Mouse (Mus musculus) CH12.LX (cell line): ENCODE measurements around the gene Cep112.

Source experiments
- CTCF ChIP-seq, 2 experiments: IDR thresholded peaks in 1 of 2; conservative IDR thresholded peaks in 1 of 2; 2 replicates each; pipeline ENCODE4 v1.5.1; 2011 to 2012; ENCODE audit warnings: low read depth in 2 of 2, low read length in 2 of 2, improper control_type of control experiment in 1 of 2, inconsistent platforms in 1 of 2, mild to moderate bottlenecking in 1 of 2, moderate library complexity in 1 of 2
- E2F4 ChIP-seq: IDR thresholded peaks from 2 replicates; pipeline ENCODE4 v1.6.1; 2011; ENCODE audit warnings: low read depth, low read length, improper control_type of control experiment; ENCODE audit not compliant: insufficient replicate concordance
- EP300 ChIP-seq: IDR thresholded peaks from 2 replicates; pipeline ENCODE4 v1.6.1; 2011; ENCODE audit warnings: low read length, improper control_type of control experiment
- NELFE ChIP-seq: IDR thresholded peaks from 2 replicates; pipeline ENCODE4 v1.6.1; 2011; ENCODE audit warnings: low read depth, low read length, improper control_type of control experiment
- POLR2A ChIP-seq: IDR thresholded peaks from 2 replicates; pipeline ENCODE4 v1.6.1; 2011; ENCODE audit warnings: low read depth, mild to moderate bottlenecking, improper control_type of control experiment, low read length
- SIN3A ChIP-seq: IDR thresholded peaks from 2 replicates; pipeline ENCODE4 v1.6.1; 2012; ENCODE audit warnings: low read length, improper control_type of control experiment, inconsistent platforms
- ZKSCAN1 ChIP-seq: IDR thresholded peaks from 2 replicates; pipeline ENCODE4 v1.6.1; 2012; ENCODE audit warnings: low read depth, inconsistent platforms, low read length, improper control_type of control experiment, borderline replicate concordance

DNA sequence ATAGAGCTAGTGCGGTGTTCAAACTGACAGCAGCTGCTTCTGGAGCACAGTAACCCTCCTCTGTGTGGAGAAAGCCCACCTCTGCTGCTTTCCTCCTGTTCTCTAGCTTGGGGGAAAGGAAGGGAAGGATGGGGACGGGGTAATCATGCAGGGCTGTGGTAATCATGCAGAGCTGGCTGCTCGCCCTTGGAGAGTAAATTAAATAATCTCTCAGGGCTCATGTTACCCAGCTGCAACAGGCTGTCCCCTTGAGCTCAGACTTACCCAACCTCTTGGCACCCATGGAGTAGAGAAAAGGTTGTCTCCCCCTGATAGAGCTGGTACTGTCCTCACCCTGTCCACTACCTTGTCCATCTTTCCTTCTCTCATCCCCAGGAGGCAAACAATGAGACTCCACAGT, 345.1 kb downstream of the Cep112 start:
- TF ChIP-seq ZKSCAN1 (no peak), POLR2A (no peak), EP300 (no peak), CTCF (conservative IDR thresholded peaks at IDR 0.05 in 1 of 2, IDR thresholded peaks at IDR 0.05 in 1 of 2; ENCODE audit: low read depth in 2 of 2, low read length in 2 of 2) (no peak), SIN3A (no peak), E2F4 (no peak), NELFE (no peak)
